Mouse (Mus musculus) ES-Bruce4 (cell line): ENCODE measurements at regions not wholly inside any gene's neighbourhood (a gene's known extent, or its start where the extent isn't known, plus 50 kb on each side); places are given as distances from the start of the nearest gene placed in this dataset.

ENCODE experiments used
- H3K27ac ChIP-seq: 2 replicates; pipeline ENCODE4 v1.5.1; 2012; ENCODE audit warnings: low read length, inconsistent platforms; ENCODE audit not compliant: insufficient read depth
- H3K27me3 ChIP-seq: 2 replicates; pipeline ENCODE4 v1.6.1; 2012; ENCODE audit warnings: mild to moderate bottlenecking, low read length, inconsistent platforms; ENCODE audit not compliant: control insufficient read depth, poor library complexity, insufficient read depth, severe bottlenecking
- H3K36me3 ChIP-seq: 2 replicates; pipeline ENCODE4 v1.6.1; 2012; ENCODE audit warnings: inconsistent platforms, mild to moderate bottlenecking, low read length, moderate library complexity; ENCODE audit not compliant: control insufficient read depth, poor library complexity, insufficient read depth, severe bottlenecking
- H3K4me1 ChIP-seq: one replicate; pipeline ENCODE4 v1.8.1; 2011; ENCODE audit warnings: low read length; ENCODE audit not compliant: control insufficient read depth, insufficient read depth
- H3K4me3 ChIP-seq: 2 replicates; pipeline ENCODE4 v1.5.1; 2011; ENCODE audit warnings: low read depth, mild to moderate bottlenecking, low read length
- H3K9ac ChIP-seq: 2 replicates; pipeline ENCODE4 v1.6.1; 2012; ENCODE audit warnings: low read depth, mild to moderate bottlenecking, inconsistent platforms; ENCODE audit not compliant: poor library complexity, severe bottlenecking
- H3K9me3 ChIP-seq: replicated peaks from 2 replicates; pipeline ENCODE4 v1.6.1; 2012; ENCODE audit warnings: mild to moderate bottlenecking, low read length, inconsistent platforms; ENCODE audit not compliant: control insufficient read depth, poor library complexity, insufficient read depth, severe bottlenecking
- CTCF ChIP-seq: IDR thresholded peaks from one replicate; pipeline ENCODE4 v1.8.1; 2011; ENCODE audit warnings: low read depth, low read length
- EP300 ChIP-seq: IDR thresholded peaks from 2 replicates; pipeline ENCODE4 v1.6.1; 2011; ENCODE audit warnings: low read depth, low read length; ENCODE audit not compliant: insufficient read depth
- POLR2A ChIP-seq: IDR thresholded peaks from one replicate; pipeline ENCODE4 v1.8.1; 2011; ENCODE audit warnings: low read length; ENCODE audit not compliant: insufficient read depth

- TF ChIP-seq EP300 (no peak), POLR2A (no peak), CTCF (no peak)
- H3K27ac ChIP-seq: no peak overlapping the region
- no peak overlapping the region for H3K4me3 ChIP-seq
- no peaks in the 10 kb centered on the region for H3K9me3 ChIP-seq
- H3K9ac ChIP-seq: no peak overlapping the region
- H3K36me3 ChIP-seq: no peaks in the 10 kb centered on the region
- no peaks in the 10 kb centered on the region for H3K27me3 ChIP-seq
- H3K4me1 ChIP-seq: no peaks in the 10 kb centered on the region
These were observed 91.9 kb upstream of the Sema3a start for GRCm38 (mm10) chr5:13033332-13033731.

GRCm38 (mm10) chr5:13036127-13036526 lies 89.1 kb upstream of the Sema3a start:
- H3K4me3 ChIP-seq: no peak overlapping the region
- H3K9ac ChIP-seq: no peak overlapping the region
- no peaks in the 10 kb centered on the region for H3K36me3 ChIP-seq
- TF ChIP-seq EP300 (no peak), POLR2A (no peak), CTCF (no peak)
- no peaks in the 10 kb centered on the region for H3K27me3 ChIP-seq
- H3K9me3 ChIP-seq: no peaks in the 10 kb centered on the region
- H3K4me1 ChIP-seq: no peaks in the 10 kb centered on the region
- no peak overlapping the region for H3K27ac ChIP-seq

DNA sequence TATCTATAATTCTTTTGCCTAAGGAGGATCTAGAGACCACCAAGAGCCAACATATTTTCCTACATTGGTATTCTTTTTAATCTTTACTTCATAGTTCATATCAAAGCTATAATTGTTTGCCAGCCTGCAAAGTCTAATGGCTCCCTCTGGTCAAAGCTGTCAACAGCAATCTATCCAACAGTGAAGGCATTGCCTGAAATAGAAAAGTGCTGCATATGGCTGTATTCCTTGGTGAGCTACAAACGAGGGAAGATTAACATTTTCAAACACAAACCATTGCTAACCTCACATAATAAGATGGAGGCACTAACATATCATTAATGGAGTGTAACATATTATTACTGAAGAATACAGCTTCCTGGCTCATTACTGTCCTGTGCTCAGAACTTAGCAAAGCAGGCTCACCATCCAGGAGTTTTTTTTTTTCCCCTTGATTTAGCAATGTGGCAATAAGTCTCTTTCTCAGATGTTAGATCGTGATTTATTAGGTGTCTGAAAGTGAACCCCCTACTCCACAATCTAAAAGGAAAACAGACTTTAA lies 66.3 kb upstream of the Sema3a start:
- Histone ChIP-seq H3K4me1 (no peaks in the 10 kb centered on the region), H3K27ac (no peak overlapping the region), H3K4me3 (no peak overlapping the region), H3K27me3 (no peaks in the 10 kb centered on the region), H3K9me3 (no peaks in the 10 kb centered on the region), H3K36me3 (no peaks in the 10 kb centered on the region), H3K9ac (no peak overlapping the region)
- TF ChIP-seq POLR2A (no peak), CTCF (no peak), EP300 (no peak)

- no peaks in the 10 kb centered on the region for H3K9me3 ChIP-seq
- H3K9ac ChIP-seq: no peak overlapping the region
- H3K27me3 ChIP-seq: no peaks in the 10 kb centered on the region
- H3K27ac ChIP-seq: no peak overlapping the region
- H3K4me3 ChIP-seq: no peak overlapping the region
- H3K36me3 ChIP-seq: no peaks in the 10 kb centered on the region
- TF ChIP-seq CTCF (no peak), POLR2A (no peak)
- H3K4me1 ChIP-seq: no peaks in the 10 kb centered on the region
These were observed 58.3 kb upstream of the Sema3a start for GRCm38 (mm10) chr5:13066942-13067341.
